10 mouse cellular contexts compared by ENCODE assay signal in the genomic region with DNA sequence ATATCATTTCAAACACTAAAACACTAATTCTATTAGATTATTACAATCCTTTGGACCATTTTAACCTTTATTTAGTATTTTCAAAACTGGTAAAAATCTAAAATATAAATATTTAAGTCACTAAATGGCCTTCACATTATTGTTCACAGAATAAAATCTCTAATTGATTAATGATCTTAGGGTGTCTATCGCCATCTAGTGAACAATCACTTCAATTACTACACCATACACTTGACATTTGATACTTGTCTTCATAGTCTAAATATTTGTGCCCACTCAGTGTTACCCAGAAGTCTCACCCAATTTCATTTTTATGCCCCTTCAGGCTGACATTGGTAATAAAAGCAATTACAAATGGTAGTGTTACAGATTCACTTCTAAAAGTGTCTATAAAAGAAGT.
DNase-seq lines count a peak whose midpoint lies in the region; ATAC-seq and TF ChIP-seq lines count a peak whose summit lies in the region.
"Had no signal": no experiment of that assay in that cellular context is flagged by ENCODE, and none has a peak within 500 bp of the region (broad histone marks: within the 10 kb centered on the region; RNA-seq: fewer than 3 reads in every experiment).

No protein-coding gene starts in this region.

- no peaks in the 10 kb centered on the region for H3K36me3 ChIP-seq in forebrain, embryonic 13.5 days (ENCODE audit: poor library complexity, severe bottlenecking)
- no peaks in the 10 kb centered on the region for H3K36me3 ChIP-seq in forebrain, embryonic 16.5 days (ENCODE audit: control insufficient read depth, insufficient read depth)

- no peaks in the 10 kb centered on the region for H3K9me3 ChIP-seq in forebrain, embryonic 13.5 days (replicated peaks)
- no peaks in the 10 kb centered on the region for H3K9me3 ChIP-seq in forebrain, embryonic 16.5 days (ENCODE audit: control insufficient read depth, low read length)
- H3K9me3 ChIP-seq: heart, embryonic 12.5 days had no signal

- TF ChIP-seq CTCF in left cerebral cortex, adult 2 months (IDR thresholded peaks at IDR 0.05): peak; percentile 53

- H3K27ac ChIP-seq in forebrain, embryonic 13.5 days: no peak overlapping the region
- no peak overlapping the region for H3K27ac ChIP-seq in forebrain, embryonic 16.5 days (ENCODE audit: low read length)
- no peak overlapping the region for H3K27ac ChIP-seq in left cerebral cortex, adult 2 months

- DNase-seq in left cerebral cortex, adult 2 months (ENCODE audit: extremely low spot score in 1 of 2, low spot score in 2 of 2): no peak
- no peak for DNase-seq in left cerebral cortex, adult 8-10 months (ENCODE audit: low spot score in 2 of 2)
- no peak for DNase-seq in heart, postnatal 14 days
- DNase-seq in spleen, adult 12 weeks (ENCODE audit: low spot score): no peak

- WGBS in forebrain, embryonic 13.5 days: 32% methylated on average over 1 of the region's 1 CpGs
- 19% methylated on average over 1 of the region's 1 CpGs for whole genome bisulfite sequencing in forebrain, embryonic 16.5 days

- 0 out of 2 replicates have a peak, but pooled peaks have one; percentile 53 for ATAC-seq in forebrain, embryonic 13.5 days
- no peak for ATAC-seq in forebrain, embryonic 16.5 days
- ATAC-seq in CD4-positive, CD25-positive, alpha-beta regulatory T cell, adult 4 months: peak; percentile 57
- ATAC-seq in megakaryocyte progenitor cell, adult 5-6 weeks (replicated peaks; ENCODE audit: poor library complexity): peak; percentile 57
- ATAC-seq: intestine, embryonic 16.5 days had no signal

- H3K4me1 ChIP-seq in forebrain, embryonic 13.5 days: no peaks in the 10 kb centered on the region
- H3K4me1 ChIP-seq in forebrain, embryonic 16.5 days (replicated peaks; ENCODE audit: control insufficient read depth, insufficient read depth, low read length): no peaks in the 10 kb centered on the region
- H3K4me1 ChIP-seq: heart, embryonic 12.5 days had no signal

- intact Hi-C loops in left cerebral cortex, adult 2 months (cut with DNase I): loop anchor here (2.0 to 10.0 kb wide), 2 partner anchors 262 to 488 kb away; no protein-coding TSS in a partner anchor
- intact Hi-C loops in heart, postnatal 14 days (cut with DNase I): loop anchor here (5.0 to 10.0 kb wide), 2 partner anchors 272 to 490 kb away; a partner anchor contains a TSS

- H3K27me3 ChIP-seq in forebrain, embryonic 13.5 days: no peaks in the 10 kb centered on the region
- H3K27me3 ChIP-seq in forebrain, embryonic 16.5 days (replicated peaks; ENCODE audit: control insufficient read depth, insufficient read depth, low read length): no peaks in the 10 kb centered on the region
- H3K27me3 ChIP-seq: heart, embryonic 12.5 days had no signal

- H3K9ac ChIP-seq in forebrain, embryonic 13.5 days: no peak overlapping the region
- no peak overlapping the region for H3K9ac ChIP-seq in forebrain, embryonic 16.5 days (replicated peaks; ENCODE audit: low read depth, low read length)
- H3K9ac ChIP-seq: heart, embryonic 12.5 days had no signal

- no peak overlapping the region for H3K4me3 ChIP-seq in forebrain, embryonic 13.5 days
- H3K4me3 ChIP-seq in forebrain, embryonic 16.5 days (replicated peaks; ENCODE audit: low read length): no peak overlapping the region
- no peak overlapping the region for H3K4me3 ChIP-seq in left cerebral cortex, adult 2 months
- H3K4me3 ChIP-seq: heart, embryonic 12.5 days had no signal

- H3K4me2 ChIP-seq in forebrain, embryonic 13.5 days: no peak overlapping the region
- H3K4me2 ChIP-seq in forebrain, embryonic 16.5 days (ENCODE audit: low read length): no peak overlapping the region
- H3K4me2 ChIP-seq: heart, embryonic 12.5 days had no signal
